Mouse (Mus musculus) lung, postnatal 0 days (tissue): Measurements from ENCODE around the gene Ptpra. TPM values are rescaled to one million over a fixed set of nuclear protein-coding genes. Genes with fewer than 3 reads are reported as not detected.

ENCODE experiments used
- ATAC-seq: fragments of 200-750 bp; cut with Nextera tagmentation; 2 replicates; pipeline ENCODE4 v1.8.0; 2017; ENCODE audit warnings: moderate library complexity
- DNase-seq: peaks from one replicate; pipeline ENCODE4 v3.0.0-alpha.2; 2016; ENCODE audit warnings: low spot score
- H3K27ac ChIP-seq: fragments of 300-500 bp; sonication (generic); 2 replicates; pipeline ENCODE4 v1.5.1; 2014; ENCODE audit warnings: antibody characterized with exemption, mild to moderate bottlenecking, low read length, mixed read lengths
- H3K27me3 ChIP-seq: fragments of 300-500 bp; sonication (generic); replicated peaks from 2 replicates; pipeline ENCODE4 v1.6.1; 2014; ENCODE audit warnings: low read length, mixed read lengths; ENCODE audit not compliant: insufficient read depth
- H3K36me3 ChIP-seq: fragments of 300-500 bp; sonication (generic); 2 replicates; pipeline ENCODE4 v1.6.1; 2014; ENCODE audit warnings: low read length, mixed read lengths; ENCODE audit not compliant: insufficient read depth
- H3K4me1 ChIP-seq: fragments of 300-500 bp; sonication (generic); 2 replicates; pipeline ENCODE4 v1.6.1; 2014; ENCODE audit warnings: antibody characterized with exemption, low read depth, low read length, mixed read lengths; ENCODE audit not compliant: insufficient read depth
- H3K4me2 ChIP-seq: fragments of 300-500 bp; sonication (generic); replicated peaks from 2 replicates; pipeline ENCODE4 v1.6.1; 2014; ENCODE audit warnings: low read depth, mild to moderate bottlenecking, low read length, moderate library complexity, mixed read lengths
- H3K4me3 ChIP-seq: fragments of 300-500 bp; sonication (generic); 2 replicates; pipeline ENCODE4 v1.5.1; 2014; ENCODE audit warnings: low read depth, low read length
- H3K9ac ChIP-seq: fragments of 300-500 bp; sonication (generic); replicated peaks from 2 replicates; pipeline ENCODE4 v1.6.1; 2014; ENCODE audit warnings: low read depth, mild to moderate bottlenecking
- H3K9me3 ChIP-seq: fragments of 300-500 bp; sonication (generic); 2 replicates; pipeline ENCODE4 v1.6.1; 2016; ENCODE audit warnings: low read length, mixed read lengths
- CTCF ChIP-seq: IDR thresholded peaks from 2 replicates; pipeline ENCODE4 v1.5.1; 2016; ENCODE audit warnings: antibody characterized with exemption, mild to moderate bottlenecking
- EP300 ChIP-seq: IDR thresholded peaks from 2 replicates; pipeline ENCODE4 v1.6.1; 2016; ENCODE audit warnings: antibody characterized with exemption, mild to moderate bottlenecking, control low read depth
- WGBS: fragments of 180-500 bp; shearing (Covaris S2); extraction: QIAGEN DNeasy Blood & Tissue Kit; methylation state at CpG from one replicate; pipeline ENCODE4 v1.1.7; 2014; 5-methylcytosine and 5-hydroxymethylcytosine counted together
- polyA plus RNA-seq: library from polyadenylated mRNA; unstranded; fragments of >200 nt; fragmentation: Nextera tagmentation; extraction: Ambion mirVana; gene quantifications from 2 replicates; pipeline ENCODE4 v1.2.1, GENCODE M21; 2015

Gene Ptpra
- polyA plus RNA-seq, 1 experiment from 2014 or later, result 46.1 TPM

GRCm38 (mm10) chr2:130532201-130532600 lies 82.1 kb downstream of the Ptpra start:
- Histone ChIP-seq H3K36me3 (peaks cover 11% of the 10 kb centered on the region; the same call in 1 of the 2 replicates), H3K9ac (no peak overlapping the region), H3K4me1 (no peaks in the 10 kb centered on the region), H3K9me3 (no peaks in the 10 kb centered on the region), H3K27me3 (no peaks in the 10 kb centered on the region), H3K4me3 (no peak overlapping the region), H3K27ac (no peak overlapping the region), H3K4me2 (no peak overlapping the region)
- DNase-seq (no peak), ATAC-seq (no peak)
- TF ChIP-seq EP300, result no peak
- TF ChIP-seq CTCF, result no peak
- WGBS, result 38% methylated on average over 2 of the region's 2 CpGs

DNA sequence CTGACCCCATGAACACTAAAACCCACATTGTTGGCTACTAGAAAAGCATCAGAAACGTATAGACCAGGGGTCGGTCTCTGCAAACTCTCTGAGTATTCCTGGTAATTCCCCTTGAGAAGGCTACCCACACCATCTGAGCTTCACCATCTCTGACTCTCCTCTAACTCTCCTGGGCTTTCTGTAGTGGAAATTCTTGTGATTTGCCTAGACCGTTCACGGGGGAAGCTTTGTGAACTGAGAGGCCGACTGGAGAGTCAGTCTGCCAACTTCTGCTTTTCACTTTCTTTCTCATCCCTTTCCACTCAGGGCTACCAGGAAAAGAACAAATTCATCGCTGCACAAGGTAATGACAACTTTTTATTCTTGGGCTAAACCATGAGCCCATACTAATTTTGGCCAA lies 84.9 kb downstream of the Ptpra start:
- Histone ChIP-seq H3K27me3 (no peaks in the 10 kb centered on the region), H3K36me3 (peaks cover 11% of the 10 kb centered on the region; the same call in 1 of the 2 replicates), H3K4me1 (no peaks in the 10 kb centered on the region), H3K4me2 (no peak overlapping the region), H3K4me3 (no peak overlapping the region), H3K9me3 (no peaks in the 10 kb centered on the region), H3K27ac (no peak overlapping the region), H3K9ac (no peak overlapping the region)
- WGBS, result 77% methylated on average over 6 of the region's 6 CpGs
- DNase-seq (no peak), ATAC-seq (no peak)
- TF ChIP-seq EP300 (no peak), CTCF (no peak)

GRCm38 (mm10) chr2:130536890-130537289 lies 86.8 kb downstream of the Ptpra start:
- no peak overlapping the region for H3K4me3 ChIP-seq
- 51% methylated on average over 3 of the region's 3 CpGs for WGBS
- no peak overlapping the region for H3K9ac ChIP-seq
- peak; percentile 43 for ATAC-seq
- H3K4me2 ChIP-seq, result no peak overlapping the region
- no peaks in the 10 kb centered on the region for H3K27me3 ChIP-seq
- TF ChIP-seq CTCF, result no peak
- no peak for TF ChIP-seq EP300
- H3K27ac ChIP-seq, result no peak overlapping the region
- H3K4me1 ChIP-seq, result no peaks in the 10 kb centered on the region
- peak; percentile 30 for DNase-seq
- H3K36me3 ChIP-seq, result peaks cover 18% of the 10 kb centered on the region
- no peaks in the 10 kb centered on the region for H3K9me3 ChIP-seq

GRCm38 (mm10) chr2:130538876-130539546 lies 88.9 kb downstream of the Ptpra start:
- Histone ChIP-seq H3K36me3 (peaks cover 25% of the 10 kb centered on the region), H3K27me3 (no peaks in the 10 kb centered on the region)

GRCm38 (mm10) chr2:130540266-130540665 lies 90.2 kb downstream of the Ptpra start:
- no peak for TF ChIP-seq CTCF
- TF ChIP-seq EP300, result no peak
- WGBS, result 54% methylated on average over 9 of the region's 9 CpGs
- Histone ChIP-seq H3K4me2 (no peak overlapping the region), H3K27ac (no peak overlapping the region), H3K27me3 (no peaks in the 10 kb centered on the region), H3K9ac (no peak overlapping the region), H3K4me3 (no peak overlapping the region), H3K9me3 (no peaks in the 10 kb centered on the region), H3K36me3 (peaks cover 27% of the 10 kb centered on the region), H3K4me1 (no peaks in the 10 kb centered on the region)
- ATAC-seq, result no peak
- no peak for DNase-seq

More at GRCm38 (mm10) chr2:130538876-130539546, 88.9 kb downstream of the Ptpra start:
- Histone ChIP-seq H3K27ac (no peak overlapping the region), H3K4me1 (no peaks in the 10 kb centered on the region), H3K9me3 (no peaks in the 10 kb centered on the region), H3K4me2 (no peak overlapping the region), H3K4me3 (no peak overlapping the region), H3K9ac (no peak overlapping the region)
- TF ChIP-seq EP300 (no peak), CTCF (no peak)
- WGBS, result 88% methylated on average over 8 of the region's 8 CpGs
- no peak for ATAC-seq
- no peak for DNase-seq

GRCm38 (mm10) chr2:130546957-130547356 lies 96.9 kb downstream of the Ptpra start:
- H3K4me3 ChIP-seq, result no peak overlapping the region
- no peak overlapping the region for H3K9ac ChIP-seq
- H3K4me2 ChIP-seq, result no peak overlapping the region
- no peaks in the 10 kb centered on the region for H3K27me3 ChIP-seq
- peaks cover 29% of the 10 kb centered on the region for H3K36me3 ChIP-seq
- WGBS, result 76% methylated on average over 8 of the region's 8 CpGs
- H3K4me1 ChIP-seq, result no peaks in the 10 kb centered on the region
- ATAC-seq, result no peak
- no peaks in the 10 kb centered on the region for H3K9me3 ChIP-seq
- no peak for TF ChIP-seq CTCF
- TF ChIP-seq EP300, result no peak
- no peak for DNase-seq
- H3K27ac ChIP-seq, result no peak overlapping the region

DNA sequence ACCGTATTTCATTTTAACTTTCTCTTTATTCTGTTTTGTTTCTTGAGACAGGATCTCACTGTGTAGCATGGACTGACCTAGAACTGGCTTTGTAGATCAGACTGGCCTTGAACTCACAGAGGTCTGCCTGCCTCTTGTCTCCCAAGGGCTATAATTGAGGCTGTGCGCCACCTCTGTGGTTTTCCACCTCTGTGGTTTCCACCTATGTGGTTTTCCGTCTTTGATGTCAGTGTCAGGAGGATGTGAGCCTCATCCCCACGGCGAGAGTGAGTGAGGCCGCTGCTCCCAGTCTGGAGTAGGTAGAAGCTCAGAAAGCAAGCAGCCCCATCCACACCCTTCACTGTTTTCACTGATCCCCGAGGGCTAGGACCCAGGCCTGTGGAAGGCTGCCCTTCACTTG lies 104.8 kb downstream of the Ptpra start:
- no peak for DNase-seq
- Histone ChIP-seq H3K9ac (no peak overlapping the region), H3K27me3 (no peaks in the 10 kb centered on the region), H3K9me3 (no peaks in the 10 kb centered on the region), H3K36me3 (peaks cover 20% of the 10 kb centered on the region), H3K4me1 (no peaks in the 10 kb centered on the region), H3K4me2 (no peak overlapping the region), H3K4me3 (no peak overlapping the region), H3K27ac (no peak overlapping the region)
- no peak for ATAC-seq
- TF ChIP-seq EP300 (no peak), CTCF (no peak)
- 87% methylated on average over 7 of the region's 7 CpGs for WGBS
